Mouse (Mus musculus): ENCODE data around the gene Rdh19. TPM values are rescaled to one million over a fixed set of nuclear protein-coding genes. Genes with fewer than 3 reads are reported as not detected.

Rdh19 gene
- total and polyA plus RNA-seq, 3 experiments = not detected

GRCm38 (mm10) chr10:127886971-127887370 lies 37.2 kb downstream of the Rdh19 start:
- H3K4me3 ChIP-seq (replicated peaks in 1 of 3; ENCODE audit: low read depth in 2 of 3, low read length in 2 of 3, poor library complexity in 1 of 3) = no peak overlapping the region
- H3K4me1 ChIP-seq (ENCODE audit: control insufficient read depth in 1 of 2, insufficient read depth in 2 of 2) = no peaks in the 10 kb centered on the region
- H3K9me3 ChIP-seq (replicated peaks; ENCODE audit: low read length) = no peaks in the 10 kb centered on the region
- H3K9ac ChIP-seq (ENCODE audit: insufficient read depth, low read depth) = no peak overlapping the region
- no peaks in the 10 kb centered on the region for H3K79me2 ChIP-seq (replicated peaks; ENCODE audit: control insufficient read depth, extremely low read depth, insufficient read depth, poor library complexity, severe bottlenecking)
- H3K27ac ChIP-seq (ENCODE audit: insufficient read depth, low read depth) = no peak overlapping the region
- dilution Hi-C loops (cut with MboI; ENCODE audit: extremely low pct_ligation_motif_present, extremely low pct_unique_long_range_greater_than_20kb, low sequenced_read_pairs) = no loop called here
- no peak overlapping the region for H3K4me2 ChIP-seq (ENCODE audit: insufficient read depth, low read depth, poor library complexity, severe bottlenecking)
- peaks cover 52% of the 10 kb centered on the region for H3K27me3 ChIP-seq (replicated peaks)
- no peaks in the 10 kb centered on the region for H3K36me3 ChIP-seq (replicated peaks in 1 of 2; ENCODE audit: control insufficient read depth in 1 of 2, insufficient read depth in 1 of 2, low read length in 1 of 2)
- no peak for TF ChIP-seq USF2 (conservative IDR thresholded peaks at IDR 0.05; ENCODE audit: low read depth, low read length)
- TF ChIP-seq ELF1 (IDR thresholded peaks at IDR 0.05; ENCODE audit: low read depth, low read length) = no peak
- TF ChIP-seq JUND (conservative IDR thresholded peaks at IDR 0.05; ENCODE audit: low read depth, low read length) = no peak
- no peak for TF ChIP-seq ZKSCAN1 (IDR thresholded peaks at IDR 0.05; ENCODE audit: borderline replicate concordance, low read depth, low read length)
- TF ChIP-seq TBP (conservative IDR thresholded peaks at IDR 0.05; ENCODE audit: low read depth, low read length) = no peak
- TF ChIP-seq CHD2 (IDR thresholded peaks at IDR 0.05; ENCODE audit: low read length) = no peak
- TF ChIP-seq NRF1 (IDR thresholded peaks at IDR 0.05; ENCODE audit: low read depth, low read length) = no peak
- no peak for TF ChIP-seq SMC3 (IDR thresholded peaks at IDR 0.05; ENCODE audit: low read depth, low read length)
- no peak for TF ChIP-seq HCFC1 (IDR thresholded peaks at IDR 0.05; ENCODE audit: low read depth, low read length)
- TF ChIP-seq MEF2A (IDR thresholded peaks at IDR 0.05; ENCODE audit: borderline replicate concordance, low read depth, low read length) = no peak
- TF ChIP-seq POLR2A (IDR thresholded peaks at IDR 0.05; ENCODE audit: low read depth, low read length) = no peak
- in situ Hi-C loops (cut with MboI; ENCODE audit: low pct_ligation_motif_present, low pct_unique_long_range_greater_than_20kb, low sequenced_read_pairs) = no loop called here
- no peak for DNase-seq (ENCODE audit: extremely low read depth)

- H3K4me1 ChIP-seq (ENCODE audit: control insufficient read depth in 1 of 2, insufficient read depth in 2 of 2) = no peaks in the 10 kb centered on the region
- in situ Hi-C loops (cut with MboI; ENCODE audit: low pct_ligation_motif_present, low pct_unique_long_range_greater_than_20kb, low sequenced_read_pairs) = no loop called here
- no peaks in the 10 kb centered on the region for H3K79me2 ChIP-seq (replicated peaks; ENCODE audit: control insufficient read depth, extremely low read depth, insufficient read depth, poor library complexity, severe bottlenecking)
- dilution Hi-C loops (cut with MboI; ENCODE audit: extremely low pct_ligation_motif_present, extremely low pct_unique_long_range_greater_than_20kb, low sequenced_read_pairs) = no loop called here
- peaks cover 51% of the 10 kb centered on the region for H3K27me3 ChIP-seq (replicated peaks)
- no peaks in the 10 kb centered on the region for H3K36me3 ChIP-seq (replicated peaks in 1 of 2; ENCODE audit: control insufficient read depth in 1 of 2, insufficient read depth in 1 of 2, low read length in 1 of 2)
- no peak within 1 kb of the TSS for H3K27ac ChIP-seq (ENCODE audit: insufficient read depth, low read depth)
- H3K4me2 ChIP-seq (ENCODE audit: insufficient read depth, low read depth, poor library complexity, severe bottlenecking) = no peak within 1 kb of the TSS
- no peak for DNase-seq (ENCODE audit: extremely low read depth)
- no peak for TF ChIP-seq E2F4 (IDR thresholded peaks at IDR 0.05; ENCODE audit: insufficient replicate concordance, low read depth, low read length)
- TF ChIP-seq RAD21 (IDR thresholded peaks at IDR 0.05; ENCODE audit: low read depth, low read length) = no peak
- no peak for TF ChIP-seq BHLHE40 (IDR thresholded peaks at IDR 0.05; ENCODE audit: low read depth, low read length)
- no peak for TF ChIP-seq ZMIZ1 (IDR thresholded peaks at IDR 0.05; ENCODE audit: low read depth, low read length)
- no peak for TF ChIP-seq KAT2A (IDR thresholded peaks at IDR 0.05; ENCODE audit: insufficient replicate concordance, low read length)
- no peak for TF ChIP-seq MYC (IDR thresholded peaks at IDR 0.05; ENCODE audit: low read depth, low read length)
- no peak for TF ChIP-seq TBP (conservative IDR thresholded peaks at IDR 0.05; ENCODE audit: low read depth, low read length)
- no peak for TF ChIP-seq USF2 (conservative IDR thresholded peaks at IDR 0.05; ENCODE audit: low read depth, low read length)
- no peak for TF ChIP-seq HCFC1 (IDR thresholded peaks at IDR 0.05; ENCODE audit: low read depth, low read length)
- TF ChIP-seq ETS1 (conservative IDR thresholded peaks at IDR 0.05; ENCODE audit: low read depth, low read length) = no peak
- no peak for TF ChIP-seq GABPA (IDR thresholded peaks at IDR 0.05; ENCODE audit: insufficient replicate concordance, low read depth, low read length)
- TF ChIP-seq RCOR1 (conservative IDR thresholded peaks at IDR 0.05; ENCODE audit: low read depth, low read length) = no peak
- TF ChIP-seq POLR2AphosphoS2 (IDR thresholded peaks at IDR 0.05; ENCODE audit: low read depth, low read length) = no peak
- TF ChIP-seq UBTF (IDR thresholded peaks at IDR 0.05; ENCODE audit: low read depth, low read length) = no peak
- no peak within 1 kb of the TSS for H3K9ac ChIP-seq (ENCODE audit: insufficient read depth, low read depth)
- H3K9me3 ChIP-seq (replicated peaks; ENCODE audit: low read length) = no peaks in the 10 kb centered on the region
- H3K4me3 ChIP-seq (replicated peaks in 1 of 3; ENCODE audit: low read depth in 2 of 3, low read length in 2 of 3, poor library complexity in 1 of 3) = no peak within 1 kb of the TSS
Observed at GRCm38 (mm10) chr10:127888605-127889004, 38.9 kb downstream of the Rdh19 start, which contains the start of gene Rdh7. Gene Rdh7 (minus strand): TSS chr10:127888817.

All from CH12.LX (cell line).